Mouse (Mus musculus) mesoderm, embryonic 11.5 days (tissue): ENCODE results near the gene Tmc8.
"Not testable (repeated sequence)": the region's sequence is repeated elsewhere in the genome, so short reads cannot be mapped to it uniquely, and the experiment has no call there.

ENCODE experiments used
- DNase-seq: peaks from one replicate; pipeline ENCODE4 v3.0.0-alpha.2; 2012; ENCODE audit warnings: low read depth, low spot score

The Tmc8 gene

GRCm38 (mm10) chr11:117825333-117826101 is 43.6 kb downstream of the Tmc8 start, which contains the start of the genes Afmid and Tk1:
TSS of gene Afmid (plus strand) at chr11:117825924.
TSS of gene Tk1 (minus strand) at chr11:117826092.
- DNase-seq, result peak; percentile 91

GRCm38 (mm10) chr11:117826164-117826563 is 44.3 kb downstream of the Tmc8 start:
- DNase-seq, result no peak

GRCm38 (mm10) chr11:117826916-117827315 is 45.0 kb downstream of the Tmc8 start:
- no peak for DNase-seq

GRCm38 (mm10) chr11:117827386-117827785 is 45.5 kb downstream of the Tmc8 start:
- DNase-seq, result no peak

- DNase-seq, result no peak
These were observed 46.4 kb downstream of the Tmc8 start for GRCm38 (mm10) chr11:117828149-117828887.

- no peak for DNase-seq
These were observed 47.2 kb downstream of the Tmc8 start for GRCm38 (mm10) chr11:117828888-117829604.

- DNase-seq, result no peak
These were observed 47.9 kb downstream of the Tmc8 start for GRCm38 (mm10) chr11:117829671-117830215.

- DNase-seq, result no peak
These were observed 48.5 kb downstream of the Tmc8 start for GRCm38 (mm10) chr11:117830401-117830800.

- DNase-seq, result peak; percentile 86
These were observed 50.5 kb downstream of the Tmc8 start for GRCm38 (mm10) chr11:117832086-117832969.

- not testable (repeated sequence) for DNase-seq
These were observed 51.6 kb downstream of the Tmc8 start for GRCm38 (mm10) chr11:117833509-117833908.

GRCm38 (mm10) chr11:117834086-117834485 is 52.2 kb downstream of the Tmc8 start:
- DNase-seq, result no peak

- DNase-seq, result peak; percentile 50
These were observed 54.4 kb downstream of the Tmc8 start for GRCm38 (mm10) chr11:117836306-117836705.

GRCm38 (mm10) chr11:117838572-117838971 is 56.7 kb downstream of the Tmc8 start:
- no peak for DNase-seq

GRCm38 (mm10) chr11:117839021-117839420 is 57.1 kb downstream of the Tmc8 start:
- DNase-seq, result no peak

GRCm38 (mm10) chr11:117840910-117841309 is 59.0 kb downstream of the Tmc8 start:
- no peak for DNase-seq
